Mouse (Mus musculus): ENCODE measurements around the gene Fblim1. TPM values are rescaled to one million over a fixed set of nuclear protein-coding genes. Genes with fewer than 3 reads are reported as not detected.

The Fblim1 gene
- total and polyA plus RNA-seq, 2 experiments from 2014 or later: 22.5 to 25.6 TPM

GRCm38 (mm10) chr4:141627502-141627901, 21.6 kb upstream of the Fblim1 start:
- H3K36me3 ChIP-seq (ENCODE audit: insufficient read depth, low read length): peaks cover 59% of the 10 kb centered on the region
- ATAC-seq: no peak
- no peak overlapping the region for H3K9ac ChIP-seq (replicated peaks; ENCODE audit: low read length)
- H3K4me1 ChIP-seq (ENCODE audit: insufficient read depth, low read length): 0 out of 2 replicates have a peak, but pooled peaks cover 2% of the 10 kb centered on the region
- no peak overlapping the region for H3K27ac ChIP-seq
- H3K4me3 ChIP-seq (ENCODE audit: low read length): no peak overlapping the region
- DNase-seq (ENCODE audit: low spot score): no peak
- TF ChIP-seq CTCF (IDR thresholded peaks at IDR 0.05; ENCODE audit: low read depth): no peak
- no peak overlapping the region for H3K4me2 ChIP-seq (ENCODE audit: low read depth, low read length)
- no peaks in the 10 kb centered on the region for H3K9me3 ChIP-seq (ENCODE audit: low read length)
- no peaks in the 10 kb centered on the region for H3K27me3 ChIP-seq (ENCODE audit: insufficient read depth, low read length)
- WGBS: 81% methylated on average over 5 of the region's 5 CpGs

DNA sequence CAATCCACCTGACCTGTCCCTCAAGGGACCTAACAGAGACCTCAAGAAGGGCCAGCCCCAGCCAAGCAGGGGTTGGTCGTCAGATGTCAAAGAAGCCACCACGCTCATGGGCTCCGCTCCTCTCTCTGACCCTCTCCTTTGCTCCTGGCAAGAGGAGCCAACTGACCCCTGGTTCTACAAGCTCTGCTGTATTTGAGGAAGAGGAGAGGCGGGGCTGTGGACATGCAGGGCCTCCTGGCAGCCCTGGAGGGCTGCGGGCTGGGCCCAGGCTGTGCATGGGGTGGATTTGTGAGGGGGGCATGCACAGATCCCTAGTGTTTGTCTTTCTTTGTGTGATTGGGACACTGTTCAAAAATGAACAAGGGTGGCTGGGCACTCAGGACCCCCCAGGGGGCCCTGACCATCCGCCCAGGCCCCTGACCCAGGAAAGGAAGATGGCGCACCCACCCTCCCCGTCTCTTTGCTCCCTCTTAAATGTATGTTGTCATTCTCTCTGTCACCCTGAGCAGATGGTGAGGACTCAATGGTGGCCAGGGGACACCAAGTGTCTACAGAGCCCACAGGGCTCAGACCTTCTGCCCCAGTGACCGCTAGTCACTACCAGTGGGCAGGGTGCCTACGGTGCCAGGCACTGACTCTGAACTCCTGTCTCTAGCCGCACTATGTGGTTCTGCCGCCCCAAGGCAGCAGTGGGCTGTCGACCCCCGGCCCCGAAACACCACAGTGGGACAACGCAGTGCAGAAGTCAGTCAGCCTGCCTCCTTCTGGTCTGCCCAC, 20.1 kb upstream of the Fblim1 start:
- H3K4me2 ChIP-seq (ENCODE audit: low read depth, low read length): no peak overlapping the region
- no peaks in the 10 kb centered on the region for H3K9me3 ChIP-seq (ENCODE audit: low read length)
- H3K4me3 ChIP-seq (ENCODE audit: low read length): no peak overlapping the region
- 0 out of 2 replicates have a peak, but pooled peaks cover 2% of the 10 kb centered on the region for H3K4me1 ChIP-seq (ENCODE audit: insufficient read depth, low read length)
- peaks cover 44% of the 10 kb centered on the region for H3K36me3 ChIP-seq (ENCODE audit: insufficient read depth, low read length)
- H3K27ac ChIP-seq: peak overlapping the region; percentile 26; the same call in 1 of the 2 replicates
- 85% methylated on average over 16 of the region's 16 CpGs for WGBS
- H3K9ac ChIP-seq (replicated peaks; ENCODE audit: low read length): no peak overlapping the region
- no peak for ATAC-seq
- TF ChIP-seq CTCF (IDR thresholded peaks at IDR 0.05; ENCODE audit: low read depth): no peak
- DNase-seq (ENCODE audit: low spot score): no peak
- no peaks in the 10 kb centered on the region for H3K27me3 ChIP-seq (ENCODE audit: insufficient read depth, low read length)

GRCm38 (mm10) chr4:141624983-141625773, 19.3 kb upstream of the Fblim1 start:
- H3K4me2 ChIP-seq (ENCODE audit: low read depth, low read length): no peak overlapping the region
- H3K9ac ChIP-seq (replicated peaks; ENCODE audit: low read length): no peak overlapping the region
- DNase-seq (ENCODE audit: low spot score): no peak
- ATAC-seq: no peak
- H3K4me1 ChIP-seq (ENCODE audit: insufficient read depth, low read length): 0 out of 2 replicates have a peak, but pooled peaks cover 2% of the 10 kb centered on the region
- no peaks in the 10 kb centered on the region for H3K9me3 ChIP-seq (ENCODE audit: low read length)
- H3K27me3 ChIP-seq (ENCODE audit: insufficient read depth, low read length): no peaks in the 10 kb centered on the region
- 75% methylated on average over 19 of the region's 19 CpGs for WGBS
- peak overlapping the region; percentile 26; the same call in 1 of the 2 replicates for H3K27ac ChIP-seq
- H3K4me3 ChIP-seq (ENCODE audit: low read length): no peak overlapping the region
- peaks cover 36% of the 10 kb centered on the region for H3K36me3 ChIP-seq (ENCODE audit: insufficient read depth, low read length)
- TF ChIP-seq CTCF (IDR thresholded peaks at IDR 0.05; ENCODE audit: low read depth): peak; percentile 62

DNA sequence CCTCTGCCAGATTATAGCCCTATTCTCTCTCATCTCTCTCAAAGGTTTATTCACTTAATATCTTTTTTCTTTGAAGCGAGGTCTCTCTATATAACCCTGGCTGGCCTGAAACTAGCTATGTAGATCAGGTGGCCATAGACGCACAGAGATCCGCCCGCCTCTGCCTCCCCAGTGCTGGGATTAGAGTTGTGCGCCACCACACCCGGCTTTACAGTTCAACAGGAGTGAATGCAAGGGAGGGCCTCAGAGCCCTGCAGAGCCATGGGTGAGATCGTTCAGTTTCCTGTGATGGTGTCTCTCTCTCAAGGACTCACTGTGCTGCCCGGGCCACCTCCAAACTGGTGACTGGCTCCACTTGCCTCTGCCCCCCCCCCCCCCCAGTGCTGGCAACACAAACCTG, 18.2 kb upstream of the Fblim1 start:
- ATAC-seq: 0 out of 2 replicates have a peak, but pooled peaks have one; percentile 1
- H3K4me3 ChIP-seq (ENCODE audit: low read length): no peak overlapping the region
- WGBS: 92% methylated on average over 8 of the region's 8 CpGs
- TF ChIP-seq CTCF (IDR thresholded peaks at IDR 0.05; ENCODE audit: low read depth): no peak
- H3K27ac ChIP-seq: peak overlapping the region; percentile 70; the same call in 1 of the 2 replicates
- H3K4me2 ChIP-seq (ENCODE audit: low read depth, low read length): no peak overlapping the region
- 0 out of 2 replicates have a peak, but pooled peaks cover 2% of the 10 kb centered on the region for H3K4me1 ChIP-seq (ENCODE audit: insufficient read depth, low read length)
- H3K36me3 ChIP-seq (ENCODE audit: insufficient read depth, low read length): peaks cover 25% of the 10 kb centered on the region
- no peaks in the 10 kb centered on the region for H3K9me3 ChIP-seq (ENCODE audit: low read length)
- H3K27me3 ChIP-seq (ENCODE audit: insufficient read depth, low read length): no peaks in the 10 kb centered on the region
- DNase-seq (ENCODE audit: low spot score): no peak
- H3K9ac ChIP-seq (replicated peaks; ENCODE audit: low read length): no peak overlapping the region

GRCm38 (mm10) chr4:141623666-141624065, 17.8 kb upstream of the Fblim1 start, which contains the start of gene Slc25a34:
Slc25a34 (minus strand) TSS chr4:141623821.
- Histone ChIP-seq H3K4me1 (ENCODE audit: insufficient read depth, low read length) (0 out of 2 replicates have a peak, but pooled peaks cover 2% of the 10 kb centered on the region), H3K36me3 (ENCODE audit: insufficient read depth, low read length) (peaks cover 25% of the 10 kb centered on the region), H3K9ac (replicated peaks; ENCODE audit: low read length) (no peak within 1 kb of the TSS), H3K4me3 (ENCODE audit: low read length) (no peak within 1 kb of the TSS), H3K4me2 (ENCODE audit: low read depth, low read length) (0 out of 2 replicates have a peak within 1 kb of the TSS, but pooled peaks have one; percentile 21), H3K27ac (peak within 1 kb of the TSS; percentile 70), H3K27me3 (ENCODE audit: insufficient read depth, low read length) (no peaks in the 10 kb centered on the region), H3K9me3 (ENCODE audit: low read length) (no peaks in the 10 kb centered on the region)
- WGBS: 42% methylated on average over 1 of the region's 1 CpGs
- DNase-seq (ENCODE audit: low spot score): peak; percentile 51
- TF ChIP-seq CTCF (IDR thresholded peaks at IDR 0.05; ENCODE audit: low read depth): no peak
- peak; percentile 82 for ATAC-seq

DNA sequence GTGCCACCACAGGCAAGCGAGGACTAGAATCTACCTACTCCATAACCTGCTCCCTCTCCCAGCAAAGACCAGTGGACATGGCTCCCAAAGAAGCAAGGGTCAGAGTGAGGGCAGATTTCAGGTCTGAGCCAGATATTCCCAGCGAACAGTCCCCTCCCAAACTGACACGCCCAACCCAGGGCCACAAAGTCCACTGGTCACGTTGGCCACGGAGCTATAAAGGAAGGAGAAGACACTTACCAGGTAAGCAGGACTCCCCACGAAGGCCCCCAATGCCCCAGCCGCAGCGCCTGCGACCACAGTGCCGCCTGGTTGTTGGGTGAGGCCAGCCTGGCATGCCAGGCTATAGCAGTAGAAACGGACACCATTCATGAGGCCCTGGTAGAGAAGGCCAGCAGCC, 17.1 kb upstream of the Fblim1 start:
- H3K9me3 ChIP-seq (ENCODE audit: low read length): no peaks in the 10 kb centered on the region
- TF ChIP-seq CTCF (IDR thresholded peaks at IDR 0.05; ENCODE audit: low read depth): no peak
- H3K4me3 ChIP-seq (ENCODE audit: low read length): no peak overlapping the region
- peaks cover 21% of the 10 kb centered on the region for H3K36me3 ChIP-seq (ENCODE audit: insufficient read depth, low read length)
- H3K27ac ChIP-seq: peak overlapping the region; percentile 70
- 0 out of 2 replicates have a peak, but pooled peaks cover 2% of the 10 kb centered on the region for H3K4me1 ChIP-seq (ENCODE audit: insufficient read depth, low read length)
- H3K9ac ChIP-seq (replicated peaks; ENCODE audit: low read length): no peak overlapping the region
- ATAC-seq (no peak), DNase-seq (ENCODE audit: low spot score) (no peak)
- 0 out of 2 replicates have a peak overlapping the region, but pooled peaks have one; percentile 21 for H3K4me2 ChIP-seq (ENCODE audit: low read depth, low read length)
- 89% methylated on average over 11 of the region's 11 CpGs for WGBS
- H3K27me3 ChIP-seq (ENCODE audit: insufficient read depth, low read length): no peaks in the 10 kb centered on the region
